Mouse (Mus musculus): Measurements from ENCODE around the gene Eva1c. TPM values are rescaled to one million over a fixed set of nuclear protein-coding genes. Genes with fewer than 3 reads are reported as not detected.

Eva1c gene
- polyA plus RNA-seq, 1 experiment from 2014 or later = 3.1 TPM

- H3K9me3 ChIP-seq (replicated peaks) = no peaks in the 10 kb centered on the region
- H3K4me1 ChIP-seq = no peaks in the 10 kb centered on the region
- WGBS = 90% methylated on average over 9 of the region's 9 CpGs
- no peak overlapping the region for H3K27ac ChIP-seq (replicated peaks)
- no peak overlapping the region for H3K4me2 ChIP-seq (replicated peaks)
- H3K4me3 ChIP-seq (replicated peaks) = no peak overlapping the region
- peaks cover 30% of the 10 kb centered on the region for H3K36me3 ChIP-seq
- ATAC-seq (ENCODE audit: insufficient number of reproducible peaks, low FRiP score, low TSS enrichment, low read depth) = no peak
- no peak overlapping the region for H3K9ac ChIP-seq
- H3K27me3 ChIP-seq = no peaks in the 10 kb centered on the region
These were observed 126.6 kb downstream of the Eva1c start for GRCm38 (mm10) chr16:90953147-90953546.

GRCm38 (mm10) chr16:90953770-90954169 is 127.3 kb downstream of the Eva1c start:
- peaks cover 30% of the 10 kb centered on the region for H3K36me3 ChIP-seq
- H3K4me3 ChIP-seq (replicated peaks) = no peak overlapping the region
- H3K27me3 ChIP-seq = no peaks in the 10 kb centered on the region
- H3K27ac ChIP-seq (replicated peaks) = no peak overlapping the region
- 93% methylated on average over 6 of the region's 6 CpGs for WGBS
- H3K9me3 ChIP-seq (replicated peaks) = no peaks in the 10 kb centered on the region
- no peak overlapping the region for H3K4me2 ChIP-seq (replicated peaks)
- H3K9ac ChIP-seq = no peak overlapping the region
- ATAC-seq (ENCODE audit: insufficient number of reproducible peaks, low FRiP score, low TSS enrichment, low read depth) = no peak
- H3K4me1 ChIP-seq = no peaks in the 10 kb centered on the region

Small RNAs within 50 kb of the gene (microRNA-seq; reads per million reads assigned to microRNA genes)
- not detected for gene Gm22933 (ENCODE audit: borderline number of aligned reads)

Other genes with a start within 250 kb of the Eva1c start
- 53.6 and 55.3 TPM in 2 replicates for gene Mis18a, start 99.3 kb upstream of the Eva1c start, polyA plus RNA-seq (2015; fragmentation: Nextera tagmentation; extraction: Ambion mirVana)
- gene Mrap, start 88.5 kb upstream of the Eva1c start, polyA plus RNA-seq (2015; fragmentation: Nextera tagmentation; extraction: Ambion mirVana) = 0.21 and 0.34 TPM in 2 replicates
- gene Urb1, start 16.3 kb upstream of the Eva1c start, polyA plus RNA-seq (2015; fragmentation: Nextera tagmentation; extraction: Ambion mirVana) = 10.3 and 10.5 TPM in 2 replicates
- 45.1 and 63.4 TPM in 2 replicates for gene Cfap298, start 108.4 kb downstream of the Eva1c start, polyA plus RNA-seq (2015; fragmentation: Nextera tagmentation; extraction: Ambion mirVana)
- 13.5 and 14.0 TPM in 2 replicates for gene Synj1, start 184.6 kb downstream of the Eva1c start, polyA plus RNA-seq (2015; fragmentation: Nextera tagmentation; extraction: Ambion mirVana)
- gene Paxbp1, start 217.8 kb downstream of the Eva1c start, polyA plus RNA-seq (2015; fragmentation: Nextera tagmentation; extraction: Ambion mirVana) = 53.4 and 55.8 TPM in 2 replicates